Mouse (Mus musculus) embryo, embryonic 9.5 days (tissue): ENCODE data around the gene Efhc1.

Experiments
- DNase-seq: peaks from one replicate; pipeline ENCODE4 v3.0.0-alpha.2; 2017; ENCODE audit errors: extremely low spot score

Efhc1 gene

DNA sequence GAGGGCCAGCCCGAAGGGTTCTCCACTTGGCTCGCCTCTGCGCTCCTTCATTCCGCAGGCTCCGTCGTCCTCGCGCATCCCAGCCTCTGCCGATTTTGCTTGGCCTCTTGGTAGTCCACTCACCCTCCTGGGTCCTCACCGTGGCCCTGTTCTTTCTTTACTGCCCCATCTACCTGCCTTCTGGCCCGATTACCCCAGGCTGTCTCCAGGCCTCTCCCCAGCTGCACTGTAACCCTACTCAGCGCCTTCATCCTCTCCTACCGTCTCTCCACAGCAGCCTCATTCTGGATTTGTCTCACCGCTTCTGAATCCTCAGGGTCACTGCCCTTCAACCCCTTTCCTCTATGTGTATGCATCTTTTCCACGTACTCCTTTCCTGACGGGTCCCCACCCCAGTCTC is 373 bp downstream of the Efhc1 start:
- DNase-seq = no peak

GRCm38 (mm10) chr1:20954876-20955275 is 3.5 kb downstream of the Efhc1 start:
- no peak for DNase-seq

GRCm38 (mm10) chr1:20969642-20970041 is 18.2 kb downstream of the Efhc1 start:
- DNase-seq = no peak

GRCm38 (mm10) chr1:20973389-20973788 is 22.0 kb downstream of the Efhc1 start:
- no peak for DNase-seq

GRCm38 (mm10) chr1:20974341-20975135 is 23.1 kb downstream of the Efhc1 start:
- no peak for DNase-seq

- DNase-seq = no peak
Measured at GRCm38 (mm10) chr1:20980553-20980952, 29.1 kb downstream of the Efhc1 start.

DNA sequence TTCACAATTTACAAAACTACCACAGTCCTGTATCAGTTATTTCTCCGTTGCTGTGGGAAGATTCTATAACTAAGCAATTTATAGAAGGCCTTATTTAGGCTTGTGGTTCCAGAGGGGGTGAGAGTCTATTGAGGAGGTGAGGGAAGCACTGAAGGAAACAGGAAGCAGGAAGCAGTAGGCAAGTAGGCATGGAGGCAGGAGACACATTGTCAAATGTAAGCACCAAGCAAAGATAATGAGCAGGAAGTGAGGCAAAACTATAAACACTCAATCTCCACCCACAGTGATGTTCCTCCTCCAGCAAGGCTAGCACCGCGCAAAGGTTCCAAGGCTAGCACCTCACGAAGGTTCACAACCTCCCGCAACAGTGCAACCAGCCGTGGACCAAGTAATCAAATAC is 30.3 kb downstream of the Efhc1 start:
- no peak for DNase-seq

DNA sequence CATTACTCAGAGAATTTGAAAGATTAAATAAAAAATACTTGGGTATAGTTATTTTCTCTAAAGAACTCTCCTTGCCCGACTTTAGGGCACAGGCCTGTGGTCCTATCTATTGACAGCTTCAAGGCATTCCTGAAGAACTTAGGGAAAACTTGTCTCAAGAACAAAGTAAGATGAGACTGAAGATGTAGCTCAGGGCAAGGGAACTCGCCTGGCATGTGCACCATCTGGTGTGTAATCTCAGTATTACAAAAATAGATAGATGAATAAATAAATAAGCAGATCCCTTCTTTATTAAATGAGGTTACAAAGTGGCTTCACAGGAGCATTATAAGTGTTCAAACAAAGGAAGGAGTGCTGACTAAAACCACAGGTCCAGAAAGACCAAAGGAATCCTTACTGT is 32.7 kb downstream of the Efhc1 start:
- DNase-seq = no peak

GRCm38 (mm10) chr1:20984582-20984981 is 33.2 kb downstream of the Efhc1 start:
- DNase-seq = no peak

- no peak for DNase-seq
Measured at GRCm38 (mm10) chr1:20986378-20987056, 35.1 kb downstream of the Efhc1 start.

DNA sequence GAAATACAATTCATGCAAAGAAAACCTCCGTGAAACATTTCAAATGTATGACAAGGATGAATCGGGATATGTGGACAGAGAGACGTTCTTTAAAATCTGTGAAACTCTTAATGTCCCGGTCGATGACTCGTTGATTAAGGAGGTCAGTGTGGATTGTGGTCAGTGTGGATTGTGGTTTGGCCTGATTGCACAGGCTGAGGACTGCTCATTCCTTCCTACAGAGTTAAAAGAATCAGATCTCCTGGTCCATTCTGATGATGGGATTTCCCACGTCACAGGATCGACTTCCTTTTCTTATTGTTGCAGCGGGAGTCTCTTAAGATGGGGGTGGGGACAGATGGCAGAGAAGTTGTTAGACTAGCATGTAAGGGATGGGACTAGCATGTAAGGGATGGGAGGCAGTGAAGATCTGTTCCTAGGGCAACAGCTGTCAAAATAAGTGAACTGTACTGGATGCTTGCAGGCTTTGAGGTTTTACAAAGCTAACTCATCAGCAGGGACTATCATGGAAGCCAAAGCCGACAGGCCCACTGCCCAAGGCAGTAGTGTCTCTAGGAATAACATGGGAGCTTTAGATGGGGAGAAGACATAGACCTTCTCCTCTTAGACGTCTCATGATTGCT is 38.1 kb downstream of the Efhc1 start:
- DNase-seq = no peak

GRCm38 (mm10) chr1:20993690-20994089 is 42.3 kb downstream of the Efhc1 start:
- DNase-seq = no peak

DNA sequence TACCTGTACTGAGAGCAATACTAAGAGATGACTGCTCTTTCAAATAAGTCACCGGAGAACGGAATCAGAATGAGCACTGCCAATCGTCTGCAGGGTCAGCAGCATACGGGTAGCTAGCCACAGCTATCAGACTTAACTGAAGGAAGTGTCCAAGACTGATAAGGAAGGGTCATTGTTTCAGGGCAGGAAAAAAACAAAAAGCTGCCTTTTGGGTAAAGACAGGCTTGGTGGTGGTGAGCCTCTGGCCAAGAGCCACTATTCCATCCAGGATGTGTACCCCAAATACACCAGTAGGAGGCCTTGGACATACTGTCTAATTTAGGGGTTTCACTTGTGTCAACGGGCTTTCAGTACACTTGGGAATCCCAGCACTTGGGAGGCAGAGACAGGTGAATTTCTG is 42.9 kb downstream of the Efhc1 start:
- no peak for DNase-seq

GRCm38 (mm10) chr1:20995331-20995986 is 44.0 kb downstream of the Efhc1 start:
- DNase-seq = no peak

DNA sequence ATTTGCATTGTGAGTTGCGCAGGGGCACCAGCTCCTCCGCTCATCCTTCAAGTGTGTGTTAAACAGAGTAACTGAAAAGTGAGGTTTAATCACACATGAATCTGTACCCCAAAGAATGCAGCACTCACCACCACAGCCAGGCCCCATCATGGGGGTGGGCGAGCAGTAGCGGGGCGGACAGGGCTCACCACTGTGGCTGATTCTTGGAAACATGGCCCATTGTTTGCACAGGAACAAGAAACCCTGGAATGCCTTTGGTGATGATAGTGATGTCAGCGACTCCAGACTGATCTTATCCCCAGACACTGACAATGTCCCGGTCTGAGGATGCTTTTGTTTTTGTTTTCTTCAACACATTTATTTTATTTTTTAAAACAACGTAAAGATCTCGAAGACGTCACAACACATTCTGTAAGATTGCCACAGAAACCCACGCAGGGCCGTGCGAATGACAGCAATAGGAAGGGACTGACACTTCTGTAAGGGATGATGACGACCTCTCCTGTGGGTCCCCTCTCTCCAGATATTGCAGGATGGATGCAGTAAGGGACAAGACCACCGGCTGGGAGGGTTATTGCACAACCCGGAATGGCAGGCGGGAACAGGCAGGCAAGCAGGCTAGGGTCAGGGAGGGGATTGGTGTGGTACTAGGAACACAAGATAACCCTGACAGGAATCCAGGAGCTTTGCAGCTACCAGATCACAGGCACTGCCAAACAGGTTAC is 45.3 kb downstream of the Efhc1 start:
- peak; percentile 48 for DNase-seq

- no peak for DNase-seq
Measured at GRCm38 (mm10) chr1:20997328-20997689, 45.9 kb downstream of the Efhc1 start.

- DNase-seq = no peak
Measured at GRCm38 (mm10) chr1:20997881-20998389, 46.5 kb downstream of the Efhc1 start.

DNA sequence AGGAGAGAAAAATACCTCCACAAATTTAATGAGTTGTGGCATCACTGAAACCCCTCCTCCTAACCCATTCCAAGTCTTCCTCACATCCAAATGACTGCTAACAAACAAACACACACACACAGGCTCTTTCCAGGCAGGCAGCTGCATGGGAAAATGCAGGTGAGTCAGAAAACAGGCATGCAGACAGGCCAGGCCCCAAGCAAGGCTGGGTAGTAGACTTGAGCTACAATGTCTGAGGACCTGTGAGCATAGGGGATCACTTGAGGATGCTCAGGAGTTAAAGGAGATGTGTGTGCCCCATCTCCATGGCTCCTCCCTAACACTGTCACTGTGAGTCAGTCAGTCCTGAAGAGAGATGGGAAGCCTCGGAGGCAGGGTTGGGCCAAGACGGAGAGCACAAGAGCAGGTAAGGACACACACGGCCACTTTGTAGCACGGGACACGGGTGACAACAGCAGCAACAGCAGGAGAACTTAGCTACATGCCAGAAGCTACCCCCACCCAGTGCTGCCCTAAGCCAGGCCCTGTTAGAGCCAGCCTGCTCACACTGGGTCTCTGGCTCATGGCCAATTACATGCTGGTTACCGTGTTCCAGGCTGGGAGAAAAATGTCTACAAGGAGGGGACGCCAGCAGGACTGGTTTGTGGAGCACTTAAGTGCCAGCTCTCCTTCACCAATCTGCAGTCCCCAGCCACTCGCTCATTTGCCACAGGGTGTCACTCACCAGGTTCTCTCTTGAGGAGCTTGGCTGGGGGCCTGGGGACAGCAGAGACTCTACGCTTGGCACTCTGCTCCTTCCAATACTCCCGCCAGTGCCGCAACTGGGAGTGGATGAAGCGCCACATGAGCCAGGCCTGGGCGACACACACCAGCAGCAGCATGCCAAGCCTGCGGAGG is 51.1 kb downstream of the Efhc1 start:
- no peak for DNase-seq

DNA sequence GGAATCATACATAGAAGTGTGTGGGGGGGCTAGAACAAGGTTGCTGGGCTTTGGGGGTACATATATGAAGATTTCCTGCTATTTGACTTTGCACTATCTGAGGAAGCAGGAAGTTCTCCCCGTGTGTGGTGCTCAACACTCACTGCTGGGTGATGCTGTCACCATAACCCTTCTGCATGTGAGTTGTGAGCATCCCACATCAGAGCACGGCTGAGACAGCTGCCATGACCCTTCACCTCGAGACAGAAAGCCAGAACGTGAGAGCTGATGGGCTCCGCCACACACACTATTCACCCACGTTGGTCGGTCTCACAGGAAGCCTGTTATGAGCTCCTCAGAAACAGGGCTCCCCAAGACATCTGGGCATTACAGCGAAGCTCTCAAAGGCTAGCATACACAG is 53.2 kb downstream of the Efhc1 start:
- DNase-seq = no peak

GRCm38 (mm10) chr1:21006775-21007174 is 55.3 kb downstream of the Efhc1 start:
- DNase-seq = no peak
